Mouse (Mus musculus): ENCODE data around the gene Rarb.

GRCm38 (mm10) chr14:16762773-16763172 lies 56.2 kb downstream of the Rarb start:
- TF ChIP-seq MYOD1 (IDR thresholded peaks at IDR 0.05; ENCODE audit: control insufficient read depth in 1 of 3, insufficient read length in 2 of 3, low read depth in 2 of 3) (no peak), E2F4 (IDR thresholded peaks at IDR 0.05; ENCODE audit: insufficient read depth) (no peak), POLR2A (IDR thresholded peaks at IDR 0.05; ENCODE audit: insufficient read length, low read depth) (no peak), MAX (IDR thresholded peaks at IDR 0.05; ENCODE audit: low read depth) (no peak), TCF12 (IDR thresholded peaks at IDR 0.05; ENCODE audit: insufficient read depth, poor library complexity, severe bottlenecking) (no peak), REST (IDR thresholded peaks at IDR 0.05; ENCODE audit: insufficient read depth, insufficient read length) (no peak), USF1 (IDR thresholded peaks at IDR 0.05; ENCODE audit: low read depth) (no peak), CEBPB (IDR thresholded peaks at IDR 0.05; ENCODE audit: insufficient read depth, poor library complexity, severe bottlenecking) (no peak), POLR2AphosphoS2 (IDR thresholded peaks at IDR 0.05; ENCODE audit: insufficient read length, low read depth) (no peak)
